Mouse (Mus musculus) retina, adult 2 months (tissue): ENCODE data around the gene Abhd14b.

Experiments
- DNase-seq: peaks from one replicate; pipeline ENCODE4 v3.0.0-alpha.2; 2012; ENCODE audit warnings: low read depth, low spot score

Gene Abhd14b

GRCm38 (mm10) chr9:106429221-106430014 lies 17.8 kb upstream of the Abhd14b start, which contains the start of gene Rpl29:
Gene Rpl29, plus strand, starts transcription at chr9:106429454.
- peak; percentile 89 for DNase-seq

DNA sequence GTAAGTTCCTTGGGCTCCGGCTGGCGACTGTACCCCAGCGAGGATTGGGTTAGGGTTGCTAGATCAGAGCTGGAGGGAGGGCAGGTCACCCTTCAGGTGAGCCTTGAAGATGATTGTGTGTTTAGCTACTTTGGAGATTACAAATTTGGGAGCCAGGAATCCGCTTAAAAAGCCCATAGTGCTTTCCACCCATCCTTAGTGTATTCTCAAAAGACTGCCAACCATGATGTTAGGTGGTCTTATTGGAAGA lies 17.3 kb upstream of the Abhd14b start:
- DNase-seq = no peak

- DNase-seq = no peak
These were observed 13.9 kb upstream of the Abhd14b start for GRCm38 (mm10) chr9:106433389-106433788.

DNA sequence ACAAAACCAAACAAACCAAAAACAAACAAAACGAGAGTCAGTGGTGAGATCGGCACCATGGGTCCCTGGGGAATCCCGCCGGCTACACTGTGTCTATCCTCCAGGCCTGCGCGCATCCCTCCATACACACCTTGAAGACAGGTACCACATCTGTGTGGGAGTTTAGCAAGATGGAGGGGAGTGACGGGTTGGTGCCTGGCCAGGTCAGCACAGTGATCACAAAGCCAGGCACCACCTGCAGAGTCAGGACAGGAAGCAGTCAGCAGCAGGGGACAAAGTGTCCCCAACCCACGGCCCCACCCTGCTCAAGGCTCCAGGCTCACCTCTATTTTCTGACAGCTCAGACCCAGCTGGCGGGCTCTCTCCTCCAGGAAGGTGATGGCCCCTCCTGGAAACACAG lies 10.7 kb upstream of the Abhd14b start:
- no peak for DNase-seq

DNA sequence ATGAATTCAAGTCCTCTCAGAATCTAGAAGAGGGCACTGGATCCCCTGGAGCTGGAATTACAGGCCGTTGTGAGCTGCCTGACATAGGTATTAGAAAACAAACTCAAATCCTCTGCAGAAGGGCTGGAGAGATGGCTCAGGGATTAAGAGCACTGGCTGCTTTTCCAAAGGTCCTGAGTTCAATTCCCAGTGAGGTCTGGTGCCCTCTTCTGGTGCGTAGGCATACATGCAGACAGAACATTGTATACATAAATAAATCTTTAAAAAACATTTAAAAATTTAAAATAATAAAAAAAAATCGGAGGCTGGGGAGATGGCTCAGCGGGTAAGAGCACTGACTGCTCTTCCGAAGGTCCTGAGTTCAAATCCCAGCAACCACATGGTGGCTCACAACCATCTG lies 4.6 kb upstream of the Abhd14b start:
- no peak for DNase-seq

DNA sequence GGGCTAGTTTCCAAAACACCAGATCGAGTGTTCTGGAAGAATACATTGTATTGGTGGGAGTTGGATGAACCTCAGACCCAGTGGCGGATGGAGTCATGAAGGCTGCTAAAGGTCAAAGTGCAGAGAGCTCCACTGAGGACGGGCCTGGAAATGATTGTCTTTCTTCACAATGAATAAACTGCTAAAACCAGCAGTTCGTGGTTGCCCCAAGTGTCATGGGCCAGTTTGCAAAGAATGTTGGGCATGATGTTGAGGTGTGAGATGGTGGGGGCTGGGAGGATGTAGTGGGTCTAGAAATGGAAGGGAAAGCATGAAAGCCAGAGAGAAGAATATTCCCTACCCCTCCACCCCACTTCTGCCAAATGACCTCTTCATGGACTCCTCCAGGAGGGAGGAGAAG lies 2.4 kb upstream of the Abhd14b start:
- DNase-seq = no peak

DNA sequence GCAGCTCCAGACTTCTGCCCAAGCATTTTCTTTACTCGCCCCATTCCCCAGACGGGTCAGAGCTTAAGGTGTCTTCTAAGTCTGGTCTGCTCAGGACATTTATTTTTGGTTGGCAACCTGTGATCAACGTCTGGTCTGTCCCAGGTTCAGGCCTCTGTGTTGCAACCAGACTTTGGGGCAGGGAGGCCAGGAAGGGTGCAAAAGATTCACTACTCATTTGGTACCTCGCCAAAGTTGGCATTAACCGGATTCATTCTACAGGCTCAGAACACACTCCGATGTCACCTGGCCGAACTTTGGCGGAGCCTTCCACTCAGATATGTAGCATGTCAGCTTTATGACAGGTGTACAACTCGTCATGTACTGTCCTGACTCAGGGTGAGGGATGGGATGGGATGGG lies 692 bp downstream of the Abhd14b start:
- no peak for DNase-seq

- no peak for DNase-seq
These were observed 1.3 kb downstream of the Abhd14b start for GRCm38 (mm10) chr9:106448498-106449031.

GRCm38 (mm10) chr9:106449947-106450346 lies 2.7 kb downstream of the Abhd14b start:
- no peak for DNase-seq

DNA sequence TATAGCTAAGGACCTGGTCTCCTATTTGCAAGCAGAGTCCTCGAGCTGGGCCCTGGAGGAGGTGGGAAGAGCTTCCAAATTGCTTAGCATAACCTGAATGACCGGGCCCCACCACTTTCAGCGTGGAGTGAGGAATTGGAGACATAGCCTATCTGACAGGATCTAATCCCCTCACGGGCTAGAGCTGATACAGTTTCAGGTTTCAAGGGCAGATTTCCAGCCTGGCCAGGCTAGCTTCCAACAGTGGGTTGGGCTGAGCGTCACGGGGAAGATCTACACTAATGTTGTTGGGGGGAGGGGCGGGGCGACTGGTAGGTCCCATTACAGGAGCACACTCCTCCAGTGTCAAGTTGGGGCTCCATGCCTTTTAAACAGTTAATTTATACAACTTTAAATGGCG lies 3.4 kb downstream of the Abhd14b start:
- no peak for DNase-seq

- DNase-seq = no peak
These were observed 4.0 kb downstream of the Abhd14b start for GRCm38 (mm10) chr9:106451298-106451697.

- DNase-seq = no peak
These were observed 4.6 kb downstream of the Abhd14b start for GRCm38 (mm10) chr9:106451899-106452298.

GRCm38 (mm10) chr9:106452351-106452750 lies 5.1 kb downstream of the Abhd14b start:
- DNase-seq = no peak

GRCm38 (mm10) chr9:106452821-106453220 lies 5.6 kb downstream of the Abhd14b start:
- DNase-seq = no peak

DNA sequence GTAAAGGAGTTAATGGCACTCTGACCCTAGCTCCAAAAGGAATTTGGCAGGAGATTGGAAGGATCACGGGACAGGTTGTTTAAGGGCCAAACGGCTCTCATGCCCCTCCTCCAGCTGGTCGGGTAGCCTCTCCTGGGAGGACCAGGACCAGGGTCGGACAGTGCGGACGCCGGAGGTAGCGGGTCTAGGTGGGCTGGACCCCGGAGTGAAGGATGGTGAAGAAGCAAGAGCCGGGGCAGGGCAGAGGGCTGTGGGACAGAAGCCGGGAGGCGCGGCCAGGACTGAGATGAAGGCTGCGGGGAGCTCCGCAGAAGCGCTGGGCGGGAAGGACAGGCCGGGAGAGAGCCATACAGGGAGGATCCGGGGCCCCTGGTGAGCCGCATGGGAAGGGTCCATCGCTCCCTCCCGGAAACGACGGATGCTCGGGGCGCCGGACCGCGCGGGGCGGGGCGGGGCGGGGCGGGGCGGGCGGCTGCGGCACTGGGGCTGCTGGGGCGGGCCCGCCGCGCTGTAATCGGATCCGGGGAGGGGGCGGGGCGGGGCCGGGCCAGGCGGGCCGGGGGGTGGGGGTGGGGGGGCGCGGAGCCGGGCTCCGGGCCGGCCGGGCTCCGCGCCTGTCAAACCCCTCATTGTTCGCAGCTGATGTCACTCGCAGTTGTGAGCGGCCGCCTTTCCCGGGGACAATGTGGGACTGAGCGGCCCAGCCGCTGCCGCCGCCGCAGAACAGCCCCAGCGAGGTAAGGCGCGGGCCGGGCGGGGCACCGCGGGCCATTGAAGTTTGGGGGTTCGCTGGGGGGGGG lies 6.2 kb downstream of the Abhd14b start, which contains the start of gene Pcbp4:
Gene Pcbp4, plus strand, starts transcription at position 21 of the 800 bp plus-strand sequence.
- DNase-seq = no peak

DNA sequence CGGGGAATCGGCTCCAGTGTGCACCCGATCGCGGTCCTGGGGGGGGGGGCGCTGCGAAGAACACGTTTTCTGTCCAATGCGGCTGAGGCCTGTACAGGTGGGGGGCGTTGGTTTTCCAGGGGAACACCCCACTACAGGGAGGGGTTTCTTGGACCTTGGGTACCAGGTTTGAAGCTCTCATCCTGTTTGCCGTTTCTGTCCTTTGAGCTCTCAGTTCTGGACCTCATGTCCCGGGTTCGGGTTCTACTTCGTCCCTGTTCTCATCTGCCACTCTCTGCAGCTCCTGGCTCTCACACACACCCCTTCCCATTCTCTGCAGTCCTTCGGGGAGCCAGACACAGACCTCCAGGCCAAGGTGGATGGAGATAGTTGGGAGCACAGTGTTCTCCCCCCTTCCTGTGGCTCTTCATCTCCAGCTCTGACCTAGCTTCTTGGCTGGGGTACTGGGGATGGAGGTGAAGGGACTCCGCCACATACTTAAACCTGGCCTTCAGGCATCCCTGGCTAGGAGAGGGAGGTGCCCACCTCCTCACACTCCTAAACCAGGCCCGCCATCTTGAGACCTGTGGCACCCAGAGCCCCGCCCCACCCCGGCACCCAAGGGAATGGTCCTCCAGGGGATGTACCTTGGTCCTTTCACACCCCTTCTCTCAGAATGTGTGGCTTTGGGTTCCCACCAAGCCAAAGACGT lies 7.0 kb downstream of the Abhd14b start:
- no peak for DNase-seq

GRCm38 (mm10) chr9:106454888-106455681 lies 7.8 kb downstream of the Abhd14b start:
- no peak for DNase-seq

DNA sequence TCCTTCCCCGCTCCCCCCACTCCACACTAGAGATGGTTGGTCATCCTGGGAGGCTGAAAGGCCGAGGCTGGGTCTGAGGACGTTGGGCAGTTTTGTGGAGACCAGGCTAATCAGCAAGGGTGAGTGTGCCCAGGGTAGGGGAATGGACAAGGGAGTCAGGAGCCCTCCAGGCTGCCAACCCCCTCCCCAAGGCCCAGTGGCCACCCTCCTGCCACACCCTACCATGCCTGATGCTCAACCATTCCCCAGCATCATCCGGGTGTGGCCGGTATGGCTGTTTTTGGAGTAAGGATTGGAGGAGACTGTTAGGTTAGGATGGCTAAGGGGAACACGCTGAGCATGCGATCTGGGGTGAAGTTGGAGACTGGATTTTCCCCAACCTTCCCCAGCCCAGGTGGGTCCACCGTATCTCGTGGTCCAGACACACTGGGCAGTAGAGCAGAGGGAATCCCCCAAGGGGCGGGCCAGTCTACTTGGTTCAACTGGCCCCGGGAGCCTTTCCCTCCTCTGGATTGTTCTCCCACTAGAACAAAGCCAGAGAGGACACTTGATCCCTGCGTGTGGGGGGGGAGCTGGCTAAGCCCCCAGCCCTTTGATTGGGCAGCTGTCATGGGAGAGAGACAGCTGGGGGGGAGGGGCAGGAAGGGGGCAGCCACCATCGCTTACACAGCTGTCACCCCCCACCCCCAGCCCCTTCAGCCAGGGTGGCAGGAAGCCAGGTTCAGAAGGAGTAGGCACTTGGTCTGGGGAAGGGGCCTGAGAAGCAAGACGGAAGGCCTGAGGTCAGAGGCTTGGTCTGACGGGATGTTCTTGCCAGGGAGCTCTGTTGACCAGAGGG lies 9.3 kb downstream of the Abhd14b start:
- no peak for DNase-seq

DNA sequence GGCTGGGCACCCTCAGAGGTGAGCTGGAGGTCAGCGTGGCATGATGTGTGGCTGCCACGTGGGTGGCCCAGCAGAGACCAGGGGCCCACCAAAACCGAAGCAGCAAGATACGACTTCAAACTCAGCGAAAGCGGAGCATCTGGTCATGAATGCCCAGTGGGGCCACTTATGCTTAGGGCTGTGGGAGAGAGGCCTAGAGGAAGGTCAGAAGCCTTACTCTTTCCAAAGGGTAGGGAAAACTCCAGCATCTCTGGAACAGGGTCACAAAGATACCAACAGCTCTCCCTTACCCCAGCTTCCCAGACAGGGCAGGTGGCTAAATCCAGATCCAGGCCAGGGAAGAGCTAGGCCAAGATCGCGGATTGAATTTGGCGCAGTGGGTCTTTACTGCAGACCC lies 9.9 kb downstream of the Abhd14b start:
- no peak for DNase-seq

GRCm38 (mm10) chr9:106457920-106458319 lies 10.7 kb downstream of the Abhd14b start:
- DNase-seq = no peak
